Mouse (Mus musculus) neural tube, embryonic 11.5 days (tissue): ENCODE measurements around the gene Rundc3b. TPM values are rescaled to one million over a fixed set of nuclear protein-coding genes. Genes with fewer than 3 reads are reported as not detected.

Experiments used
- ATAC-seq: fragments of 200-750 bp; cut with Nextera tagmentation; 2 replicates; pipeline ENCODE4 v1.8.0; 2017; ENCODE audit warnings: moderate number of reproducible peaks, mild to moderate bottlenecking, moderate TSS enrichment, moderate library complexity; ENCODE audit not compliant: insufficient read depth, low FRiP score, low TSS enrichment
- DNase-seq: peaks from one replicate; pipeline ENCODE4 v3.0.0-alpha.2; 2015; ENCODE audit warnings: low spot score
- H3K27ac ChIP-seq: fragments of 300-500 bp; sonication (generic); 2 replicates; pipeline ENCODE4 v1.5.1; 2014; ENCODE audit warnings: low read depth, mild to moderate bottlenecking, low read length
- H3K27me3 ChIP-seq: fragments of 300-500 bp; sonication (generic); 2 replicates; pipeline ENCODE4 v1.6.1; 2014; ENCODE audit warnings: mild to moderate bottlenecking, low read length, mixed read lengths; ENCODE audit not compliant: control insufficient read depth, insufficient read depth
- H3K36me3 ChIP-seq: fragments of 300-500 bp; sonication (generic); 2 replicates; pipeline ENCODE4 v1.6.1; 2014; ENCODE audit warnings: mild to moderate bottlenecking, low read length, moderate library complexity, mixed read lengths; ENCODE audit not compliant: control insufficient read depth, insufficient read depth
- H3K4me1 ChIP-seq: fragments of 300-500 bp; sonication (generic); 2 replicates; pipeline ENCODE4 v1.6.1; 2014; ENCODE audit warnings: low read length, mixed read lengths; ENCODE audit not compliant: control insufficient read depth, insufficient read depth
- H3K4me2 ChIP-seq: fragments of 300-500 bp; sonication (generic); 2 replicates; pipeline ENCODE4 v1.6.1; 2014; ENCODE audit warnings: low read depth, mild to moderate bottlenecking, moderate library complexity
- H3K4me3 ChIP-seq: fragments of 300-500 bp; sonication (generic); 2 replicates; pipeline ENCODE4 v1.5.1; 2014; ENCODE audit warnings: low read depth, low read length
- H3K9ac ChIP-seq: fragments of 300-500 bp; sonication (generic); 2 replicates; pipeline ENCODE4 v1.6.1; 2014; ENCODE audit warnings: mild to moderate bottlenecking, low read length
- H3K9me3 ChIP-seq: fragments of 300-500 bp; sonication (generic); 2 replicates; pipeline ENCODE4 v1.6.1; 2016; ENCODE audit warnings: low read length; ENCODE audit not compliant: control insufficient read depth
- WGBS: fragments of 180-500 bp; shearing (Covaris S2); extraction: QIAGEN DNeasy Blood & Tissue Kit; methylation state at CpG from one replicate; pipeline ENCODE4 v1.1.7; 2014; 5-methylcytosine and 5-hydroxymethylcytosine counted together
- polyA plus RNA-seq: library from polyadenylated mRNA; unstranded; fragments of >200 nt; fragmentation: Nextera tagmentation; extraction: Ambion mirVana; gene quantifications from 2 replicates; pipeline ENCODE4 v1.2.1, GENCODE M21; 2014

Rundc3b gene
- polyA plus RNA-seq, 1 experiment from 2014 or later, result 16.2 TPM

DNA sequence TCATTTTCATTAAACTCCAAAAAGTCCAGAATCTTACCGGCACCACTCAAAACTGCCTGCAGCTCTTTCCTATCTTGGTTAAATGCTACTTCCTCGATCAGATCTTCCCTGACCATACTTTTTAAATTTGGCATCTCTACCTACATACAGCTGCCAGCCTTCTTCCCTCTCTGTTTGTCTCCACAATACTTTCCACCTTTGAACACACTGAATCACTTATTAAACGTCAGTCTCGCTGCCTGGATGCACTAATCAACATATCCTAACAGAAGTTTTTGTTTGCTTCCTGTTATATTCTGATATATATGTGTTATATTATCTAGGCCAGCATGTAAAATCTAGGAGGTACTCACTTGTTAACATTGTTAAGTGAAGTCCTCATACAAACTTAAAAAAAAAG lies 25.5 kb upstream of the Rundc3b start:
- no peaks in the 10 kb centered on the region for H3K27me3 ChIP-seq
- 84% methylated on average over 4 of the region's 4 CpGs for WGBS
- H3K4me3 ChIP-seq, result no peak overlapping the region
- H3K36me3 ChIP-seq, result no peaks in the 10 kb centered on the region
- no peak overlapping the region for H3K4me2 ChIP-seq
- H3K4me1 ChIP-seq, result no peaks in the 10 kb centered on the region
- no peak overlapping the region for H3K9ac ChIP-seq
- H3K9me3 ChIP-seq, result no peaks in the 10 kb centered on the region
- no peak for DNase-seq
- no peak overlapping the region for H3K27ac ChIP-seq
- no peak for ATAC-seq

DNA sequence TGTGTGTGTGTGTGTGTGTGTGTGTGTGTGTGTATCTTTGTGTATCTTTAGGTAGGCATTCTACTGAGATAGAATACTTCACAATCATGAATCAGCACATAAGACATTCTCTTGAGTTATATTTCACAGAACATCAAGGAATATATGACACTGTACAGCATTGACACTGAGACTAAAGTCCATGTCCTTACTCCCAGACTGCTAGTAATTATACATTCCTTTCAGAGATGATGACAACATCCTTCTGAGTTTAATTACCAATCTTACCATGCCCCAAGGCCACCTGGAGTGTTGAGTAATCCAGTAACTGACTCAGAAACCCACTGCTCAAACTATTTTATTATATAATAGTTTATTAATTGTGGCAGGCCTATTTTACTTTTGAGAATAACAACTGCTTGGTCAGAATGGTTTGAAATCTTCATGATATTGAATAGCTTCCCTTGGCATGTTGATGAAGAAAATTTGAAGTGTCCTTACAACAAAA lies 11.8 kb upstream of the Rundc3b start:
- H3K36me3 ChIP-seq, result no peaks in the 10 kb centered on the region
- no peak for DNase-seq
- H3K9ac ChIP-seq, result no peak overlapping the region
- H3K4me2 ChIP-seq, result no peak overlapping the region
- no peaks in the 10 kb centered on the region for H3K27me3 ChIP-seq
- H3K4me1 ChIP-seq, result no peaks in the 10 kb centered on the region
- no peak overlapping the region for H3K27ac ChIP-seq
- H3K9me3 ChIP-seq, result no peaks in the 10 kb centered on the region
- no peak overlapping the region for H3K4me3 ChIP-seq
- ATAC-seq, result no peak

DNA sequence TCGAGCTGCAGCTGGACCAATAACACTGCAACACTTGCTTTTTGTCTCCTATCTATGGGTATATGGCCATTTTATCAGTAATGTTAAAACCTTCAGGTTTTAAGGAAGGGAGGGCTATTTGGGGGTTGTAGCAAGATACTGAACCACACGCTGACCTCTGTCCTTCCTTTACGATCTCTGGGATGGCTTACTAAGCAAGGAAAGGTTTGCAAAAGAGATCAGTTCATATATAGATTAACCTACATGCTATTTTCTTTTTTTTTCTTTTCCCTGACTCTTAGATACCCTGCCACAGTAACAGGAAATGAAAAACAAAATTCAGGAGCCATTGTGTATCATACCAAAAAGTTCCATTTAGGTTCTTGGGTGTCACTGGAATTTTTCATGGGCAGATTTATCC lies 10.1 kb upstream of the Rundc3b start:
- DNase-seq (no peak), ATAC-seq (no peak)
- Histone ChIP-seq H3K9ac (no peak overlapping the region), H3K4me2 (no peak overlapping the region), H3K27ac (no peak overlapping the region), H3K27me3 (no peaks in the 10 kb centered on the region), H3K36me3 (no peaks in the 10 kb centered on the region), H3K4me3 (no peak overlapping the region), H3K4me1 (no peaks in the 10 kb centered on the region), H3K9me3 (no peaks in the 10 kb centered on the region)
- 83% methylated on average over 3 of the region's 3 CpGs for WGBS

DNA sequence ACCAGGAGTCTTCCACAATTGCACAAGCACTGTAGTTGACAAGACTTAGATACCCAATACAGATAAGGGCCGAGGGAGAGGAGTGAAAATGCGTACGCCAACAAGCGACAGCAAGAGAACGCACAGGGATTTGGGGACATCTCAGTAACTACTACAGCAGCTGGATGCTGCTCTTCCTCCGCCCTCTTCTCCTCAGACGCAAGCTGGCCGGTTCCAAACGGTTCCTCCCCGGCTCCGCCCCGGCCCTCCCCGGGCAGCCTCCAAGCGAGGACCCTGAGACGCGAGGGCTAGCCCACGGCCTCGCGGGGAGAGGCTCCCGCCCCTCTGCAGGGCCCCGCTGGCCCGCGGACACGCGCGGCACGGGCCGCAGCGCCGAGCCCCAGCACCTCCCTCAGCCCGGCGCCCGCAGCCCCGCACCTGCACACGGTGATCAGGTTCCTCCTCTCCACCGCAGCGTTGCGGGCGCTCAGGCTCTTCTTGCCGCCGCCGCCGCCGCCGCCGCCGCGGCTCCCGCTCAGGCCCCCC lies 619 bp downstream of the Rundc3b start:
- ATAC-seq (peak; percentile 63), DNase-seq (peak; percentile 66)
- Histone ChIP-seq H3K27ac (peak overlapping the region; percentile 79), H3K36me3 (no peaks in the 10 kb centered on the region), H3K4me1 (no peaks in the 10 kb centered on the region), H3K9me3 (no peaks in the 10 kb centered on the region), H3K27me3 (no peaks in the 10 kb centered on the region), H3K4me3 (peak overlapping the region; percentile 86), H3K9ac (peak overlapping the region; percentile 82), H3K4me2 (peak overlapping the region; percentile 93)
- WGBS, result 0% methylated on average over 46 of the region's 49 CpGs

DNA sequence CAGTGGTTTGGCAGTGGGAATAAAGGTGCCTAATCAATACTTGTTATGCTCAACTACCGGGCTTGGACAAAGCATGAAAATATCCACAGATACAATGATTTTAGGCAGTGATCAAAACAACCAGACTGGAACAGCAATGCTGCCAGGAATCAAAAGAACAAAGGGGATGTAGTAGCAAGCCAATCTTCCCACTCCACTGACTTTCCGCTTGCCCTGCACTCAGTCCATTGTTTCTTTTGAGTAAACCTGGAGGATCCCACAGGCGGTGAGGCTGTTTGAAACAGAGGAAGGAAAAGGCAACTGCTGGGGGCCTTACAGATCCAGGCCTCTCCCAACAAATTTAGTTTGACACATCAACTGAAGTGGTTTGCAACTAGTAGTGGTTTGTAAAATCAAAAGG lies 51.6 kb downstream of the Rundc3b start:
- WGBS, result 41% methylated on average over 3 of the region's 3 CpGs
- H3K9ac ChIP-seq, result no peak overlapping the region
- H3K4me3 ChIP-seq, result no peak overlapping the region
- no peak overlapping the region for H3K4me2 ChIP-seq
- no peak overlapping the region for H3K27ac ChIP-seq
- DNase-seq, result no peak
- no peaks in the 10 kb centered on the region for H3K4me1 ChIP-seq
- no peaks in the 10 kb centered on the region for H3K27me3 ChIP-seq
- ATAC-seq, result no peak
- H3K36me3 ChIP-seq, result no peaks in the 10 kb centered on the region
- H3K9me3 ChIP-seq, result no peaks in the 10 kb centered on the region

DNA sequence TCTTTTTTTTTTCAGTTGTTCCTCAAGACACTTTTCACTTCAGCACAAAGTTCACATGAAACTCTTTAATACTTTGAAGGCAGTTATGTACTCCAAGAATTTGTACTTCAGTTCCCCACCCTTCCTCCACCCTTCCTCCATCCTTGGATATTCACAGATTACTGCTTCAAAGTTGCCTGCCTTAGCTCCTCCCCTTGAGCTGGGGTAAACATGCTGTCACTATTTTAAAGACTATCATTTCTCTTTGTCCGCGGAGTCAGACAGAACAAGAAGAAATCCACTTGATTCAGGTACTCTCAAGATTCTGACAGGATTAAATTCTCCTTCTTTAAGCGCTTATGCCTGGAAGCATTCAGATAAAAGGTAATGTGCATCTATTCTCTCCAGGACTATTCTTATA lies 55.9 kb downstream of the Rundc3b start:
- ATAC-seq (no peak), DNase-seq (no peak)
- H3K27ac ChIP-seq, result no peak overlapping the region
- no peak overlapping the region for H3K4me3 ChIP-seq
- no peak overlapping the region for H3K9ac ChIP-seq
- WGBS, result 56% methylated on average over 3 of the region's 3 CpGs
- H3K27me3 ChIP-seq, result no peaks in the 10 kb centered on the region
- no peaks in the 10 kb centered on the region for H3K36me3 ChIP-seq
- no peaks in the 10 kb centered on the region for H3K9me3 ChIP-seq
- H3K4me1 ChIP-seq, result no peaks in the 10 kb centered on the region
- no peak overlapping the region for H3K4me2 ChIP-seq

DNA sequence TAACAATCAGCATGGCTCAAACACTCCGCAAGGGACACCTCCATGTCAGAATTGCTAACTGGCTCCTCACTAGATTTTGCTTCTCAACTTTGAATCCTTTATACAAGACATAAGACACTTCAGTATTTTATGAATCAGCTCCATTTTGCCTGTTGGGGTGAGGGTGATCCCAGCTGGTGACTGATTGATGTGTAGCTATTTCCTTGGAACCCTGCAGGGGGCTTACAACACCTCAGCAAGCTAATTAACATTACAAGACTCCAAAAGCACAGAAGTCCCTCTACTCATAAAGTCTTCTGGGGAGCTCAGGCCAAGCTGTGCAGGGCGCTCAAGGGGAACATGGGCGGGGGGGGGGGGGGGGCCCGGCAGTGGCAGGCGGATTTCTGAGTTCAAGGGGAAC lies 78.2 kb downstream of the Rundc3b start:
- no peak overlapping the region for H3K9ac ChIP-seq
- no peak overlapping the region for H3K4me2 ChIP-seq
- H3K27me3 ChIP-seq, result no peaks in the 10 kb centered on the region
- 55% methylated on average over 1 of the region's 5 CpGs for WGBS
- DNase-seq, result no peak
- no peak overlapping the region for H3K4me3 ChIP-seq
- ATAC-seq, result no peak
- H3K4me1 ChIP-seq, result no peaks in the 10 kb centered on the region
- no peaks in the 10 kb centered on the region for H3K36me3 ChIP-seq
- H3K9me3 ChIP-seq, result no peaks in the 10 kb centered on the region
- no peak overlapping the region for H3K27ac ChIP-seq

DNA sequence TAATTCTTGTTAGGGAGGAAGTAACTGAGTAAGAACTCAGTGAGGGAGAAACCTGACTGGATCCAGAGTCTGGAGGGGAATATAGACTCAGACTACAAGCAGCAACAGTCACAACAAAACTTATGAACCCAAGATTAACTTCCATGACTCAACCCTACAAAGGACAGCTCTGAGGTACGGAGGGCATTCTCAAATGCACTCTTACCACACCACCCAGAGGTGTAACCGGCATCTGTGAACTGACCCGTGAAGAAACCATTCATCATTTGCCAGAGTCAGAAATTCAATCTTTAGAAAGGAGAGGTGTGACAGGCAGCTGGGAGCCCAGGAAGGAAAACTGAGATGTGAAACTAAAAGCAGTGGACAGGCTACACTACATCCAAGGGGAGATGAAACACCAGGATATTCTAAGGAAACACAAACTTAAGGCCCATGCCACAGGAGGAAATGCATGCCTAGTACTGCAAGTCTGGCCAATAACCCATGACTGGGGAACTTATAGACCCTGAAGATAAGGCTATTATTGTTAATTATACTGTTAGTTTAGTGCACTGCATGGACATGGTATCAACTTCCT lies 80.0 kb downstream of the Rundc3b start:
- no peak for DNase-seq
- WGBS, result 47% methylated on average over 3 of the region's 3 CpGs
- no peak overlapping the region for H3K27ac ChIP-seq
- H3K27me3 ChIP-seq, result no peaks in the 10 kb centered on the region
- H3K9ac ChIP-seq, result no peak overlapping the region
- H3K4me2 ChIP-seq, result no peak overlapping the region
- no peaks in the 10 kb centered on the region for H3K36me3 ChIP-seq
- ATAC-seq, result no peak
- no peak overlapping the region for H3K4me3 ChIP-seq
- no peaks in the 10 kb centered on the region for H3K4me1 ChIP-seq
- no peaks in the 10 kb centered on the region for H3K9me3 ChIP-seq
